Mouse (Mus musculus) subcutaneous adipose tissue, adult 2 months (tissue): Measurements from ENCODE around the gene Pnpo. TPM values are rescaled to one million over a fixed set of nuclear protein-coding genes. Genes with fewer than 3 reads are reported as not detected.

Experiments
- polyA plus RNA-seq: library from polyadenylated mRNA; depleted of rRNA; stranded (reverse); fragments of >200 nt; gene quantifications from 2 replicates; pipeline ENCODE4 v1.2.3, GENCODE M21; 2012; ENCODE audit warnings: low replicate concordance; rRNA removed

Pnpo gene
- 24.2 and 28.6 TPM in 2 replicates for polyA plus RNA-seq

GRCm38 (mm10) chr11:96943746-96944304 lies at the start of gene Pnpo:
Gene Pnpo (minus strand): TSS chr11:96943986.

GRCm38 (mm10) chr11:96982859-96983258 lies 39.1 kb upstream of the Pnpo start, which contains the start of gene Sp2:
Gene Sp2 (minus strand): TSS chr11:96982959.

GRCm38 (mm10) chr11:96928088-96928487 lies 15.7 kb downstream of the Pnpo start, which contains the start of gene Prr15l:
Gene Prr15l (plus strand): TSS chr11:96928104.

GRCm38 (mm10) chr11:96916044-96916884 lies 27.5 kb downstream of the Pnpo start, which contains the start of gene Cdk5rap3:
Gene Cdk5rap3 (minus strand): TSS chr11:96916496.

Other genes starting within 250 kb of the Pnpo start
- 25.8 and 33.3 TPM in 2 replicates for gene Snx11, start 166.4 kb downstream of the Pnpo start, polyA plus RNA-seq
- 14.0 and 20.9 TPM in 2 replicates for gene Cbx1, start 154.9 kb downstream of the Pnpo start, polyA plus RNA-seq
- 263 and 396 TPM in 2 replicates for gene Nfe2l1, start 114.0 kb downstream of the Pnpo start, polyA plus RNA-seq
- 97.4 and 128 TPM in 2 replicates for gene Copz2, start 94.1 kb downstream of the Pnpo start, polyA plus RNA-seq
- gene Cdk5rap3, start 27.5 kb downstream of the Pnpo start, polyA plus RNA-seq: 48.3 and 58.9 TPM in 2 replicates
- 8.3 TPM in 1 of 2 replicates, not detected in the other for gene Prr15l, start 15.9 kb downstream of the Pnpo start, polyA plus RNA-seq
- 17.3 and 24.9 TPM in 2 replicates for gene Sp2, start 39.0 kb upstream of the Pnpo start, polyA plus RNA-seq
- 0.26 and 0.66 TPM in 2 replicates for gene Sp6, start 69.4 kb upstream of the Pnpo start, polyA plus RNA-seq
- gene Scrn2, start 86.0 kb upstream of the Pnpo start, polyA plus RNA-seq: 10.6 and 17.6 TPM in 2 replicates
- 0.14 and 0.67 TPM in 2 replicates for gene Lrrc46, start 97.4 kb upstream of the Pnpo start, polyA plus RNA-seq
- gene Mrpl10, start 97.6 kb upstream of the Pnpo start, polyA plus RNA-seq: 103 and 129 TPM in 2 replicates
- 8.3 and 14.0 TPM in 2 replicates for gene Osbpl7, start 106.6 kb upstream of the Pnpo start, polyA plus RNA-seq
- gene Tbx21, start 171.3 kb upstream of the Pnpo start, polyA plus RNA-seq: 0.62 and 0.93 TPM in 2 replicates
- gene Tbkbp1, start 207.5 kb upstream of the Pnpo start, polyA plus RNA-seq: 28.1 and 29.7 TPM in 2 replicates
- gene Kpnb1, start 243.9 kb upstream of the Pnpo start, polyA plus RNA-seq: 44.2 and 69.4 TPM in 2 replicates